Mouse (Mus musculus): ENCODE data around the gene Hist4h4. TPM values are rescaled to one million over a fixed set of nuclear protein-coding genes. Genes with fewer than 3 reads are reported as not detected.

The Hist4h4 gene
- 1.7 and 2.6 TPM in 2 replicates for polyA plus RNA-seq (2012)

- no peaks in the 10 kb centered on the region for H3K9me3 ChIP-seq (ENCODE audit: control insufficient read depth, low read length)
- H3K4me3 ChIP-seq (replicated peaks), result peak within 1 kb of the TSS; percentile 64
- H3K36me3 ChIP-seq (ENCODE audit: control insufficient read depth), result peaks cover 3% of the 10 kb centered on the region
- TF ChIP-seq GATA1 (IDR thresholded peaks at IDR 0.05; ENCODE audit: low read length), result no peak
- no peak for TF ChIP-seq TAL1 (IDR thresholded peaks at IDR 0.05; ENCODE audit: low read length)
- peaks cover 54% of the 10 kb centered on the region for H3K4me1 ChIP-seq (ENCODE audit: control insufficient read depth)
- H3K27me3 ChIP-seq (ENCODE audit: control insufficient read depth), result no peaks in the 10 kb centered on the region
Measured at GRCm38 (mm10) chr6:136803739-136804633, at the start of gene Hist4h4. Gene Hist4h4 (minus strand): TSS chr6:136804415.

- Histone ChIP-seq H3K4me1 (ENCODE audit: control insufficient read depth) (peaks cover 62% of the 10 kb centered on the region), H3K27me3 (ENCODE audit: control insufficient read depth) (no peaks in the 10 kb centered on the region), H3K36me3 (ENCODE audit: control insufficient read depth) (peaks cover 81% of the 10 kb centered on the region), H3K4me3 (replicated peaks) (peak overlapping the region; percentile 70), H3K9me3 (ENCODE audit: control insufficient read depth, low read length) (no peaks in the 10 kb centered on the region)
- TF ChIP-seq TAL1 (IDR thresholded peaks at IDR 0.05; ENCODE audit: low read length) (no peak), GATA1 (IDR thresholded peaks at IDR 0.05; ENCODE audit: low read length) (no peak)
Measured at GRCm38 (mm10) chr6:136852762-136853161, 48.5 kb upstream of the Hist4h4 start.

DNA sequence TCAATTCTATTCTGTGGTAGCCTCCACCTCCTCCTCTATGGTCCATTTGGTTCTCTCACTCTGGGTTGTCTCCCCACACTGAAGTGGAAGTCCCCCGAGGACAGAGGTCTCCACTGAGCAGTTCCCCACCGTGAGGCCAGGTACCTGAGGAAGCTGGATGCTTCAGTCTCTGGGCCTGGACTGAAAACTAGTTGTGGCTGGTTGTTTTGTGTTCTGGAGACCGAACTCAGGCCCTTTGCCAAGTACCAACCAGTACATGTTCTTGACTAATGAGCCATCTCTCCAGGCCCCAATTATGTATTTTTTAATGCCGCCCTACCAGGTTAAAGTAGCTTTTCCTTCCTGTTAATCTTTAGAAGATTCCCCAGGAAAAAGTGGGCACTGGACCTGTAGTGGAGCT, 48.1 kb upstream of the Hist4h4 start:
- Histone ChIP-seq H3K27me3 (ENCODE audit: control insufficient read depth) (no peaks in the 10 kb centered on the region), H3K4me1 (ENCODE audit: control insufficient read depth) (peaks cover 61% of the 10 kb centered on the region), H3K36me3 (ENCODE audit: control insufficient read depth) (peaks cover 85% of the 10 kb centered on the region), H3K9me3 (ENCODE audit: control insufficient read depth, low read length) (no peaks in the 10 kb centered on the region), H3K4me3 (replicated peaks) (no peak overlapping the region)
- no peak for TF ChIP-seq TAL1 (IDR thresholded peaks at IDR 0.05; ENCODE audit: low read length)
- no peak for TF ChIP-seq GATA1 (IDR thresholded peaks at IDR 0.05; ENCODE audit: low read length)

- H3K36me3 ChIP-seq (ENCODE audit: control insufficient read depth), result peaks cover 92% of the 10 kb centered on the region
- no peak for TF ChIP-seq GATA1 (IDR thresholded peaks at IDR 0.05; ENCODE audit: low read length)
- TF ChIP-seq TAL1 (IDR thresholded peaks at IDR 0.05; ENCODE audit: low read length), result no peak
- H3K9me3 ChIP-seq (ENCODE audit: control insufficient read depth, low read length), result no peaks in the 10 kb centered on the region
- no peaks in the 10 kb centered on the region for H3K27me3 ChIP-seq (ENCODE audit: control insufficient read depth)
- no peak overlapping the region for H3K4me3 ChIP-seq (replicated peaks)
- H3K4me1 ChIP-seq (ENCODE audit: control insufficient read depth), result peaks cover 56% of the 10 kb centered on the region
Measured at GRCm38 (mm10) chr6:136850267-136850666, 46.1 kb upstream of the Hist4h4 start.

DNA sequence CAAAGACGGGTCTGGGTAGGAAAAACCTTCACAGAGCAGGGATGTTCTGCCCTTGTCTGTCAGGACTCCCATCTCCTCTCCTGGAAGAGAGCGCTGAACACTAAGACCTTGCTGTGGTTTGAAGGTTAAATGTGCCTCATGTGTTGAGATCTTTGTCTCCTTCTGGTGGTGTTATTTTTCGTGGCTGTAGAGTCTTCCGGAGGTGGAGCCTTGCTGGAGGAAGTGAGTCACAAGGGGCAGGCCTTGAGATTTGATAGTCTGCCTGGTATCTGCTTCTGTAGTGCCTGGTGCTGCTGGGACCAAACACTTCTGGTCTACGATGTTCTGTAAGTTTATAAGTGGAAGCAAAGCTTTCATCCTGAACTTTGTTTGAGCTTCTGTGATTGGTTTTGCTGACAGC, 44.8 kb upstream of the Hist4h4 start:
- H3K4me1 ChIP-seq (ENCODE audit: control insufficient read depth), result peaks cover 43% of the 10 kb centered on the region

GRCm38 (mm10) chr6:136848399-136848798, 44.2 kb upstream of the Hist4h4 start:
- peaks cover 74% of the 10 kb centered on the region for H3K36me3 ChIP-seq (ENCODE audit: control insufficient read depth)
- H3K27me3 ChIP-seq (ENCODE audit: control insufficient read depth), result no peaks in the 10 kb centered on the region
- no peaks in the 10 kb centered on the region for H3K9me3 ChIP-seq (ENCODE audit: control insufficient read depth, low read length)
- TF ChIP-seq GATA1 (IDR thresholded peaks at IDR 0.05; ENCODE audit: low read length) (no peak), TAL1 (IDR thresholded peaks at IDR 0.05; ENCODE audit: low read length) (no peak)
- H3K4me1 ChIP-seq (ENCODE audit: control insufficient read depth), result peaks cover 38% of the 10 kb centered on the region
- no peak overlapping the region for H3K4me3 ChIP-seq (replicated peaks)

More for the DNA sequence above, 44.8 kb upstream of the Hist4h4 start:
- H3K9me3 ChIP-seq (ENCODE audit: control insufficient read depth, low read length), result no peaks in the 10 kb centered on the region
- TF ChIP-seq TAL1 (IDR thresholded peaks at IDR 0.05; ENCODE audit: low read length) (no peak), GATA1 (IDR thresholded peaks at IDR 0.05; ENCODE audit: low read length) (no peak)
- no peak overlapping the region for H3K4me3 ChIP-seq (replicated peaks)
- H3K36me3 ChIP-seq (ENCODE audit: control insufficient read depth), result peaks cover 79% of the 10 kb centered on the region
- H3K27me3 ChIP-seq (ENCODE audit: control insufficient read depth), result no peaks in the 10 kb centered on the region

DNA sequence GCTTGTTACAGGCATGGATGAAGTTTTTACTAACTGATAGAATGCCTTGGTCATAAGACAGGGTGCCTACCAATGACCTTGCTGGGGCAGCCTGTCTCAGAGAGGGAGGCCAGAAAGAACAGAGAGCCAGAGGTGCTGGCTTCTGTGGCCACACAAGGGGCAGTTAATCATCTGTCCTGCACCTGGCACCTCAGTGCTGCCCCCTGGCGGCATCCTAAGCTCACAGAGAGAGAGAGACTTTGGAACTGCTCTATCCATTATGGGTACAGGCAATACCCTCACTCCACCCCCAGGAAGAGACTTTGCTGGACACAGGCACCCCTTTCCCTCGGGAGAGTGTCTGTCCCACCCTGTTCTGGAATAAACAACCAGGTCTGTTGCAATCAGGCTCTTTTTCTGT, 43.6 kb upstream of the Hist4h4 start:
- Histone ChIP-seq H3K9me3 (ENCODE audit: control insufficient read depth, low read length) (no peaks in the 10 kb centered on the region), H3K27me3 (ENCODE audit: control insufficient read depth) (no peaks in the 10 kb centered on the region), H3K4me1 (ENCODE audit: control insufficient read depth) (peaks cover 33% of the 10 kb centered on the region), H3K4me3 (replicated peaks) (no peak overlapping the region), H3K36me3 (ENCODE audit: control insufficient read depth) (peaks cover 68% of the 10 kb centered on the region)
- TF ChIP-seq TAL1 (IDR thresholded peaks at IDR 0.05; ENCODE audit: low read length), result no peak

DNA sequence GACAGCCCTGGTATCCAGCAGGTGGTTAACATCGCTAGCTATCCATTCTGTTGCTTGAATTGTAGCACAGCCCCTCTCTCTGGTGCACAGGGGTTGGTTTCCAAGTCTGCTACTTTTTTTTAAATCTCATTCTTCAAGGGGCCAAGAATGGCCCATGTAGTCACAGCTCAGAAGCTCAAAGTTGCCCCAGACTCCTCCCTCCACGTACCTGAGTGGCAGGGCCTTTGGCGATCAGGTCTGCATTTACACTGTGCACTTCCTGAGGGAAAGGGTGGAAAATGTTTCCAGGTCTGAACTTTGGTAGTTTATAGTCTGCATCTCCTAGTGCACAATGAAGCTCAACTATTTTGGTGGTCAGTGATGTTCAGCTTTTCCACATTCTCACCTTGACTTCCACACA, 43.1 kb upstream of the Hist4h4 start:
- no peak for TF ChIP-seq TAL1 (IDR thresholded peaks at IDR 0.05; ENCODE audit: low read length)
- TF ChIP-seq GATA1 (IDR thresholded peaks at IDR 0.05; ENCODE audit: low read length), result no peak
- H3K4me3 ChIP-seq (replicated peaks), result no peak overlapping the region
- peaks cover 30% of the 10 kb centered on the region for H3K4me1 ChIP-seq (ENCODE audit: control insufficient read depth)
- H3K36me3 ChIP-seq (ENCODE audit: control insufficient read depth), result peaks cover 62% of the 10 kb centered on the region
- H3K27me3 ChIP-seq (ENCODE audit: control insufficient read depth), result no peaks in the 10 kb centered on the region
- H3K9me3 ChIP-seq (ENCODE audit: control insufficient read depth, low read length), result no peaks in the 10 kb centered on the region

DNA sequence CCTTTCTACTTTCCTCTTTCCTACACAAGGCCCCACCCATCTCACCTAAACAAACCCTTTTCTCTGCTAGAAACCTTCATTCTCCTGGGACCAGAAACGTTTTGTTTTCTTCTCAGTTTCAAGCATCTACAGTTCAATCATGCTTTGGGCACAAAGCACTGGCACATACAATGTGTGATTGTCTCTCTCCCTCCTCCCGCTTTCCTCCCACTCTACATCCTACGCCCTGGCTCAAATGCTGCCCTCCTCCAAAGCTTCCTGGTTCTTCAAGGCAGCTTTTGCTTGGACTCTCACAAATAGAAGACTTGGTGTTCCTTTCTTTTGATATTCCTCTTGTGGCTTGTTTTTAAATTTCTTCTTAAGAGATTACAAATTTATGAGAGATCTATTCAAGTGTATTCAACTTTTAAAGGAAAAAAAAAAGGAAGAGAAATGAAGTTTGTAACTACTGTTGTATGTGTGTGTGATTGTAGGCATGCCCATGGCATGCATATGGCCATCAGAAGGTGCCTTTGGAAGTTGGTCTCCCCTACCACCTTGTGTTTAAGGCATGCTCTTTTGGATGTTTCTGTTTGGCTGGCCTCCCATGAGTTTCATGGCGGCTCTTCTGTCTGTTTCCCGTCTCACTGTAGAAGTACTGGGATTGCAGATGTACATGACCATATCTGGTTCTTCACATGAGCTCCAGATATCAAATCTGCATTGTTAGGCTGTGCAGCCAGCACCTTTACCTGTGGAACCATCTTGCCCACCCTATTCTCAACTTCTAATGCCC, 41.7 kb upstream of the Hist4h4 start:
- Histone ChIP-seq H3K4me3 (replicated peaks) (no peak overlapping the region), H3K27me3 (ENCODE audit: control insufficient read depth) (no peaks in the 10 kb centered on the region), H3K9me3 (ENCODE audit: control insufficient read depth, low read length) (no peaks in the 10 kb centered on the region), H3K36me3 (ENCODE audit: control insufficient read depth) (peaks cover 54% of the 10 kb centered on the region), H3K4me1 (ENCODE audit: control insufficient read depth) (peaks cover 28% of the 10 kb centered on the region)
- TF ChIP-seq GATA1 (IDR thresholded peaks at IDR 0.05; ENCODE audit: low read length), result no peak
- TF ChIP-seq TAL1 (IDR thresholded peaks at IDR 0.05; ENCODE audit: low read length), result no peak

All from erythroblast, embryonic 14.5 days (primary cell).